Mouse (Mus musculus) ES-Bruce4 (cell line): Measurements from ENCODE around the gene Celf2. TPM values are rescaled to one million over a fixed set of nuclear protein-coding genes. Genes with fewer than 3 reads are reported as not detected.

Experiments
- H3K27ac ChIP-seq: 2 replicates; pipeline ENCODE4 v1.5.1; 2012; ENCODE audit warnings: low read length, inconsistent platforms; ENCODE audit not compliant: insufficient read depth
- H3K27me3 ChIP-seq: 2 replicates; pipeline ENCODE4 v1.6.1; 2012; ENCODE audit warnings: mild to moderate bottlenecking, low read length, inconsistent platforms; ENCODE audit not compliant: control insufficient read depth, poor library complexity, insufficient read depth, severe bottlenecking
- H3K36me3 ChIP-seq: 2 replicates; pipeline ENCODE4 v1.6.1; 2012; ENCODE audit warnings: inconsistent platforms, mild to moderate bottlenecking, low read length, moderate library complexity; ENCODE audit not compliant: control insufficient read depth, poor library complexity, insufficient read depth, severe bottlenecking
- H3K4me1 ChIP-seq: one replicate; pipeline ENCODE4 v1.8.1; 2011; ENCODE audit warnings: low read length; ENCODE audit not compliant: control insufficient read depth, insufficient read depth
- H3K4me3 ChIP-seq: 2 replicates; pipeline ENCODE4 v1.5.1; 2011; ENCODE audit warnings: low read depth, mild to moderate bottlenecking, low read length
- H3K9ac ChIP-seq: 2 replicates; pipeline ENCODE4 v1.6.1; 2012; ENCODE audit warnings: low read depth, mild to moderate bottlenecking, inconsistent platforms; ENCODE audit not compliant: poor library complexity, severe bottlenecking
- H3K9me3 ChIP-seq: replicated peaks from 2 replicates; pipeline ENCODE4 v1.6.1; 2012; ENCODE audit warnings: mild to moderate bottlenecking, low read length, inconsistent platforms; ENCODE audit not compliant: control insufficient read depth, poor library complexity, insufficient read depth, severe bottlenecking
- CTCF ChIP-seq: IDR thresholded peaks from one replicate; pipeline ENCODE4 v1.8.1; 2011; ENCODE audit warnings: low read depth, low read length
- EP300 ChIP-seq: IDR thresholded peaks from 2 replicates; pipeline ENCODE4 v1.6.1; 2011; ENCODE audit warnings: low read depth, low read length; ENCODE audit not compliant: insufficient read depth
- POLR2A ChIP-seq: IDR thresholded peaks from one replicate; pipeline ENCODE4 v1.8.1; 2011; ENCODE audit warnings: low read length; ENCODE audit not compliant: insufficient read depth
- polyA plus RNA-seq: library from polyadenylated mRNA; stranded (reverse); fragments of >200 nt; gene quantifications from 2 replicates; pipeline ENCODE4 v1.2.4, GENCODE M21; 2011; ENCODE audit warnings: low read depth; ENCODE audit not compliant: missing spikeins, insufficient read depth, insufficient read length

Gene Celf2
- polyA plus RNA-seq, 1 experiment = 10.6 TPM

GRCm38 (mm10) chr2:6546462-6547138 lies 962.8 kb downstream of the Celf2 start:
- Histone ChIP-seq H3K36me3 (no peaks in the 10 kb centered on the region), H3K27ac (no peak overlapping the region), H3K4me1 (no peaks in the 10 kb centered on the region), H3K27me3 (no peaks in the 10 kb centered on the region), H3K4me3 (no peak overlapping the region), H3K9me3 (no peaks in the 10 kb centered on the region), H3K9ac (no peak overlapping the region)
- TF ChIP-seq POLR2A = no peak

GRCm38 (mm10) chr2:6545127-6545931 lies 964.0 kb downstream of the Celf2 start:
- TF ChIP-seq POLR2A (no peak), EP300 (no peak), CTCF (no peak)
- no peaks in the 10 kb centered on the region for H3K27me3 ChIP-seq
- no peaks in the 10 kb centered on the region for H3K4me1 ChIP-seq
- no peaks in the 10 kb centered on the region for H3K36me3 ChIP-seq
- no peak overlapping the region for H3K9ac ChIP-seq
- no peak overlapping the region for H3K27ac ChIP-seq
- H3K9me3 ChIP-seq = no peaks in the 10 kb centered on the region
- no peak overlapping the region for H3K4me3 ChIP-seq

GRCm38 (mm10) chr2:6543650-6544049 lies 965.7 kb downstream of the Celf2 start:
- H3K4me1 ChIP-seq = no peaks in the 10 kb centered on the region
- no peak overlapping the region for H3K27ac ChIP-seq
- H3K4me3 ChIP-seq = no peak overlapping the region
- no peaks in the 10 kb centered on the region for H3K36me3 ChIP-seq
- TF ChIP-seq POLR2A (no peak), CTCF (no peak), EP300 (no peak)
- no peak overlapping the region for H3K9ac ChIP-seq
- H3K9me3 ChIP-seq = no peaks in the 10 kb centered on the region
- H3K27me3 ChIP-seq = no peaks in the 10 kb centered on the region

- Histone ChIP-seq H3K36me3 (no peaks in the 10 kb centered on the region), H3K4me3 (no peak overlapping the region), H3K9me3 (no peaks in the 10 kb centered on the region), H3K4me1 (no peaks in the 10 kb centered on the region), H3K27ac (no peak overlapping the region), H3K9ac (no peak overlapping the region), H3K27me3 (no peaks in the 10 kb centered on the region)
- no peak for TF ChIP-seq CTCF
These were observed 966.7 kb downstream of the Celf2 start for GRCm38 (mm10) chr2:6542556-6543180.

GRCm38 (mm10) chr2:6540825-6541224 lies 968.5 kb downstream of the Celf2 start:
- no peak for TF ChIP-seq CTCF
- TF ChIP-seq EP300 = no peak
- TF ChIP-seq POLR2A = no peak
- no peak overlapping the region for H3K4me3 ChIP-seq
- H3K9me3 ChIP-seq = no peaks in the 10 kb centered on the region
- H3K27ac ChIP-seq = no peak overlapping the region
- no peaks in the 10 kb centered on the region for H3K36me3 ChIP-seq
- no peaks in the 10 kb centered on the region for H3K27me3 ChIP-seq
- H3K9ac ChIP-seq = no peak overlapping the region
- H3K4me1 ChIP-seq = no peaks in the 10 kb centered on the region

- no peaks in the 10 kb centered on the region for H3K27me3 ChIP-seq
- TF ChIP-seq POLR2A = no peak
- TF ChIP-seq EP300 = no peak
- no peak for TF ChIP-seq CTCF
- no peak overlapping the region for H3K4me3 ChIP-seq
- no peak overlapping the region for H3K9ac ChIP-seq
- H3K4me1 ChIP-seq = no peaks in the 10 kb centered on the region
- no peaks in the 10 kb centered on the region for H3K9me3 ChIP-seq
- no peak overlapping the region for H3K27ac ChIP-seq
- no peaks in the 10 kb centered on the region for H3K36me3 ChIP-seq
These were observed 969.3 kb downstream of the Celf2 start for GRCm38 (mm10) chr2:6540092-6540491.
